In genomic region chr6:93657187-93657974, GRCm38 (mm10) we compare ENCODE assay signal across 8 mouse cellular contexts.
DNase-seq lines count a peak whose midpoint lies in the region; ATAC-seq and TF ChIP-seq lines count a peak whose summit lies in the region.

No protein-coding gene starts in this region.

- H3K27me3 ChIP-seq in kidney, adult 2 months (replicated peaks; ENCODE audit: control insufficient read depth, insufficient read depth, low read length): no peaks in the 10 kb centered on the region
- H3K27me3 ChIP-seq in limb, embryonic 13.5 days: no peaks in the 10 kb centered on the region

- WGBS in kidney, adult 2 months: 8% methylated on average over 13 of the region's 13 CpGs
- WGBS in limb, embryonic 13.5 days: 28% methylated on average over 13 of the region's 13 CpGs

- H3K27ac ChIP-seq in kidney, adult 2 months (ENCODE audit: insufficient read depth, low read depth, low read length): no peak overlapping the region
- H3K27ac ChIP-seq in limb, embryonic 13.5 days: no peak overlapping the region; the same call in 1 of the 2 replicates

- H3K9ac ChIP-seq in limb, embryonic 13.5 days: no peak overlapping the region

- H3K4me3 ChIP-seq in kidney, adult 2 months (ENCODE audit: insufficient read depth, low read depth, low read length): no peak overlapping the region
- H3K4me3 ChIP-seq in limb, embryonic 13.5 days: no peak overlapping the region

- no peaks in the 10 kb centered on the region for H3K9me3 ChIP-seq in limb, embryonic 13.5 days

- DNase-seq in 3134 (ENCODE audit: extremely low read depth, insufficient read length, low spot score): peak; percentile 21
- peak; percentile 92 for DNase-seq in ES-CJ7 (ENCODE audit: low read depth, low spot score)
- peak; percentile 30 for DNase-seq in cerebellum, adult 11 months
- DNase-seq in gastrocnemius, postnatal 10 days: peak; percentile 70
- peak; percentile 57 for DNase-seq in kidney, adult 2 months
- peak; percentile 28 for DNase-seq in retina, adult 2 months (ENCODE audit: low read depth, low spot score)

- peak; percentile 86 for TF ChIP-seq CTCF in kidney, adult 2 months (conservative IDR thresholded peaks at IDR 0.05; ENCODE audit: insufficient read depth, insufficient read length, low read depth, low read length)

- no peak for TF ChIP-seq POLR2A in kidney, adult 2 months (IDR thresholded peaks at IDR 0.05; ENCODE audit: low read depth, low read length)

- peak; percentile 67; the same call in 1 of the 2 replicates for ATAC-seq in limb, embryonic 13.5 days (ENCODE audit: low FRiP score, low read depth)
- no peak for ATAC-seq in inflammation-experienced regulatory T-cells, adult 6 months

- no peak overlapping the region for H3K4me2 ChIP-seq in limb, embryonic 13.5 days (replicated peaks)

- no peaks in the 10 kb centered on the region; the same call in 1 of the 2 replicates for H3K4me1 ChIP-seq in kidney, adult 2 months (ENCODE audit: control insufficient read depth, insufficient read depth, low read length)
- peaks cover 9% of the 10 kb centered on the region for H3K4me1 ChIP-seq in limb, embryonic 13.5 days

- no peaks in the 10 kb centered on the region for H3K36me3 ChIP-seq in kidney, adult 2 months (ENCODE audit: control insufficient read depth, insufficient read depth, low read length)
- no peaks in the 10 kb centered on the region for H3K36me3 ChIP-seq in limb, embryonic 13.5 days

Comparison
In these comparisons a context has a peak if more than half of its experiments do, and no peak if none do; other contexts are left out.
1. DNase-seq: peak in every context shown above with its lines; median percentile 92 in ES-CJ7; 70 in gastrocnemius, postnatal 10 days; 57 in kidney, adult 2 months; 30 in cerebellum, adult 11 months; 28 in retina, adult 2 months; 21 in 3134.